Mouse (Mus musculus) kidney, adult 10 weeks (tissue): ENCODE data around the gene Gm6377. TPM values are rescaled to one million over a fixed set of nuclear protein-coding genes. Genes with fewer than 3 reads are reported as not detected.

Source experiments
- polyA plus RNA-seq: library from polyadenylated mRNA; stranded (reverse); fragments of 350-450 nt; fragmentation: Illumina TruSeq; extraction: RNeasy Lipid Tissue Mini Kit (QIAGEN cat#74804); gene quantifications from one replicate; pipeline ENCODE4 v1.2.3, GENCODE M21; 2014; ENCODE audit warnings: low read depth, low replicate concordance

Gm6377 gene
- 0.81 TPM for polyA plus RNA-seq

DNA sequence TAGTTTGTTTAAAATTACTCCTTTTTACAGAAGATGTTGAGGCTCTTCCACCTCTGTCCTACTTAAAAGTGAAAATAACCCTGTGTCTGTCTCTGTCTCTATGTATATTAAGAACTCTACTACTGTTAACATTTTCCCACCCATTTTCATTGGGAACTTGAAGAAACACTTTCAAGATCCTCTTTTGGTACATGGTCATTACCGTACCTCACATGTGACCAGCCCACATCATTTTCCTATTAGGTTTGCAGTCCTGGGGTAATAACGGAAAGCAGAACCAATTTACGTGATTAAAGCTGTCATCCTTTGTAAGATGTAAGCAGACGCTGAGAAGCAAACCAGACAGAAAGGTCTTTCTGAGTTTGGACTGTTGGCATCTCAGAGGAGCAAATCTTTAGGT lies at the start of gene Gm6377:
Gene Gm6377 (plus strand): TSS at position 289 of the 400 bp plus-strand sequence.

Other genes with a start within 250 kb of the Gm6377 start
- gene Hmgn5, start 183.4 kb upstream of the Gm6377 start, polyA plus RNA-seq: 180 TPM
- 286 TPM for gene Sh3bgrl, start 101.4 kb upstream of the Gm6377 start, polyA plus RNA-seq